Mouse (Mus musculus) layer of hippocampus, adult 9-11 months (tissue): ENCODE measurements around the gene Sf3a1.

Source experiments
- DNase-seq: peaks from one replicate; pipeline ENCODE4 v3.0.0; 2022

Sf3a1 gene

GRCm38 (mm10) chr11:4187318-4187700 is 27.2 kb downstream of the Sf3a1 start:
- DNase-seq, result no peak

- DNase-seq, result no peak
These were observed 29.0 kb downstream of the Sf3a1 start for GRCm38 (mm10) chr11:4189182-4189581.

GRCm38 (mm10) chr11:4190677-4191076 is 30.5 kb downstream of the Sf3a1 start:
- no peak for DNase-seq

DNA sequence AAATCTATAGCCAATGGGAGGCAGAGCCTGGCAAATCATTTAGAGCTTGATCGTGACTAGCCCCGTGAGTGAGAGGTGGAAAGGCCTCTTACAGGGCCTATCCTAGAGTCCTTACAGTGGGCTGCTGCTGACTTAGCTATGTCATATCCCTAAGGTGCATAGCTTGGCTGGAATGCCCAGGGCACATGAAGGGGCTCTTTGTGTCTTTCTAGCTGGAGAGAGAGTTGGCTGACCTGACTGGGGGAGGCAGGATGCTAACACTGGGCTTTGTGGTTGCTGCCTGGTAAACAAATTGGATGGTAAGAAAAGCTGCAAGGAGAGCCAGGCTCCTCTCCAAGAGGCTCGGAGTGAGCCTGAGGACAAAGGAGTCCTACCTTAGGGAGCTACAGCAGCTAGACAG is 32.6 kb downstream of the Sf3a1 start:
- DNase-seq, result no peak

DNA sequence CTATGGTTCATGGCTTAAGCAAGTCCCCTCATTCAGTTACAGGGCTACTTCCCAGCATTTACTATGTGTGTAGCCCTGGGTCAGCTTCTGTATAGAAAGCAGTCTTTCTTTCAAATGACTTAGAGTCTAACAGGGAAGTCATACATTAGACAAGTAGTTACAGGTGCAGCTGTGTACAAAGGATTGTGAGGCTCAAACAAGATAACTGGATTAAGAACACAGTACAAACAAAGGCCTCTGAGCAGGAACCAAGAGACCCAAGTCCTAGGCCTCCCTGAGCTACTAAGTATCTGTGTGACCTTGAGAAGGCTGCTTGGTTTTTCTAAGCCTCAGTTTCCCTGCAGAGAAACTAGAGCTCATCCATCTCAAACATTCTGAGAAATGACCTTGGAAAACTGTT is 33.3 kb downstream of the Sf3a1 start:
- no peak for DNase-seq

- DNase-seq, result peak; percentile 65
These were observed 35.5 kb downstream of the Sf3a1 start for GRCm38 (mm10) chr11:4195597-4196031.

DNA sequence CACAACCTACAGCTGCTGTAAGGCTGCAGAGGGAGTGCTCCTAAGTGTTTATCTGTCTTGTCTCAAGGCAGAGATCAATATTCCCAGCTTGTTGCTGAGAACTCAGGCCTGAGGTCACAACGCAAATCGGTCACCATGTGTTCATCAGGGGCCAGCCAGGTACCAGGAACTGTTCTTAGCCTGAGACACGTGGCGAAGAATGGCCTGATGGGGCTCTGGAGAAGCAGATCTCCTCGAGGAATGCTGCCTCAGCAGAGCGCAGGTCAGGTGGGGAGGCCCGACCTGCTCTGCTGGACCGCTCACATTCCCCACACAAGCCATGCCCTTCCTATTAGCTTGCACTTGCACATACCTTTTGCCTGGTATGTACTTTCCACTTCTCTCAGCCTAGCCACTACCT is 36.5 kb downstream of the Sf3a1 start:
- DNase-seq, result no peak

GRCm38 (mm10) chr11:4197691-4198090 is 37.5 kb downstream of the Sf3a1 start:
- DNase-seq, result no peak

DNA sequence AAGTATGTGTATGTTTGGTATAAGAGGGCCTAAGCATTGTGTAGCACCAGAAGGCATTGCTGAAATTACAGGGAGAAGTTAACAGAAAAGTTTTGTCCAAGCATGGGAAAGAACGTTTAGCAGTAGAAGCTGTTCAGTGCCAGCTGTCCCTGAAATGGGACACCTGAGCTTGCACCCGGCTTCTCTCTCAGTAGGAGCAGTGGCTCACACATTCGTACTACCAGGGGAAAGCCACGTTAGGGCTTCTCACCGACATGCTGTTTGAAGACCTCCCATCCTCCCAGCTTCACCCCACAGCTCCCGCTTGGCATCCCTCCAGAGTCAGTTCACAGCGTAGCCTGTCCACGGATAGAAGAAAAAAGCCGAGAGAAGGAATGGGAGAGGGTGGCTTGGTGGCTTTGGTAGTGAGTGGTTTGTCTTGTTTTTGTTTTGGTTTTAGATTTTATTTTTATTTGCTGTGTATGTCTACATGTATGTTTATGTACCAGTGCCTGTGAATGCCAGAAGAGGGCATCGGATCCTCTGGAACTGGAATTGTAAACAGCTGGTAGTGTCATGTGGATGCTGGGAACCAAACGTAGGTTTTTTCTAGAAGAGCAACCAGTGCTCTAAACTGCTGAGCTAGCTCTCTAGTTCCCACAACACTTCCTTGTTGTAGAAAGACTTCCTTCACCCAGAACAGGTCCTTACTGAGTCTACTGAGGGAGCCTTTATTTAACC is 42.0 kb downstream of the Sf3a1 start:
- peak; percentile 50 for DNase-seq

DNA sequence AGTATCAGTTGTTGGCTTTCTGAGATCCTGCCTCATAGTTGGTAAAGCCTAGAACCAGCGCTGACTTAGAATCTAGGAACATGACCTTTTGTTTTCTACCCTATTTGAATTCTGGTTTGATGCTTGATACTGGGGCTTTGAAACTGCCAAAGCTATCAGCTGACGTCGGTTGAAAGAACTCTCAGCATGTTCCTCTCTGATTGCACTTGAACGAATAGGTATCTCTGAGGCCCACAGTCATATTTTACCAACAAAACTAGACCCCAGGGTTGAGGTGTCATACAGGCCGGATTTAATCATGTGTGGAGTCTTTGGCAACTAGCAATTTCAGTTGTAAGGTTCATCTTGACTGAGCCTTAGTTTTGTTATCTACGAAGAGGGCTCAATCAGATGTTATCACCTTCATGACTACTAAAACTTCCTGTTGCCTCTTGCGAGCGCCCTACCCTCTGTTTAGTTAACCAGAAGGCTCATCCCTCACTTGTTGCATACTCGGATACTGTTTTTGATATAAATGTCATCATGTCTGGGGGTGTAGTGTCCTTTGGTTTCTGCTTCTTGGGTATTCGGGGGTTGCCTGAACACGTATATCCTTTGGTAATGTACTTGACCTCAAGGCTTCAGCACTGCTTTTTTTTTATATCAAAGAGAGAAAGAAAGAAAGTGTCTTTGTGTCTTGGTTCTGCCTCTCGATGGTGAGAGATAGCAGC is 43.0 kb downstream of the Sf3a1 start:
- DNase-seq, result no peak

GRCm38 (mm10) chr11:4203705-4204074 is 43.5 kb downstream of the Sf3a1 start:
- DNase-seq, result no peak

- DNase-seq, result no peak
These were observed 45.0 kb downstream of the Sf3a1 start for GRCm38 (mm10) chr11:4205097-4205655.

GRCm38 (mm10) chr11:4205951-4206350 is 45.8 kb downstream of the Sf3a1 start:
- no peak for DNase-seq

- no peak for DNase-seq
These were observed 46.4 kb downstream of the Sf3a1 start for GRCm38 (mm10) chr11:4206563-4206962.

- no peak for DNase-seq
These were observed 47.5 kb downstream of the Sf3a1 start for GRCm38 (mm10) chr11:4207655-4208054.

DNA sequence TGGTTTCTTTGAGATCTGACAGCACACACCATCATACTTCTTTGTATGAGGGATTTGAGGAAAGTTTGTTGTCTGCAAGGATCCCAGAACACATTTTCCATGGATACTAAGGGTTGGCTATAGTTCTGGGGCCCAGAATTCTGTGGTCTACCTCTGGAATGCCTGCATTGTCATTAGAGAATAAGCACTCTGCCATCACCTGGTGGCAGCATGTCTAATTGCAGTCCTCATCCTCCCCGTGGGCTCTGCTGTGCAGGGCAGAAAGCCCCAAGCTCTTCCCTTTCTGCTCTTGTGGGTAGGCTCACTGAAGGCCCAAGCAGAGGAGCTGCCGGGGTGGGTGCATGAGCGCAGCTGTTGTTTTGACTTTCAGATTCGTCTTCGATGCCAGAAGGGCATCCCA is 49.4 kb downstream of the Sf3a1 start:
- no peak for DNase-seq

GRCm38 (mm10) chr11:4210786-4211185 is 50.6 kb downstream of the Sf3a1 start:
- DNase-seq, result no peak

DNA sequence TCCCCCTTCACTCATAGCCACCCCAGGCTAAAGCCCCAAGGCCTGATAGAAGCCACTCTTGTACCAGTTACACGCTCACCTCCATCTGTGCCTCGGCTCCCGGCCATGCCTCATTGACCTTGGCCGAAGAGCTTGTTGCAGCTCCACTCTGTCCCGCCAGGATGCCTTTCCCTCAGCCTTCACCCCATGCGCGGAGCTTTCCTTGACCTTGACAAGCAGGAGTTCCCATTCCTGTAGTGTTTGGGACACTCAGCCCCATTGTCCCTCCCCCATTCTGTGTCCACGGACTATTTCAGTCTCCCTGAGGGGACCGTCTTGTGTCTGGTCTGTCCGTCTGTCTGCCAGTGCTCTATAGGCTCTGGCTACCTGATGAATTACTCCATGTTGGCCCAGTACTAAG is 53.0 kb downstream of the Sf3a1 start:
- DNase-seq, result no peak

DNA sequence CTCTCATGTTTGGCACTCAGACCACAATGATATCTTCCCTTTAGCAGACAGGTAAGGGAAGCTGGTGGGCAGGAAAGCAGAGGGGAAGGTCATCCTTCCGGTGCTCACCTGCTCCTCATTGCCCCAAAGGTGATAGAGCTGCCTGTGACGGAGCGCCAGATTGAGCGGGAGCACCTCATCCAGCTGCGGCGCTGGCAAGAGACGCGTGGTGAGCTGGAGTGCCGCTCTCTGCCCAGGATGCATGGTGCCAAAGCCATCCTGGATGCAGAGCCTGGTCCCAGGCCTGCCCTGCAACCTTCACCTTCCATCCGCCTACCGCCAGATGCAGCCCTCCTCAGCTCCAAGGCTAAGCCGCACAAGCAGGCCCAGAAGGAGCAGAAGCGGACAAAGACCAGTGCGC is 54.4 kb downstream of the Sf3a1 start:
- no peak for DNase-seq

DNA sequence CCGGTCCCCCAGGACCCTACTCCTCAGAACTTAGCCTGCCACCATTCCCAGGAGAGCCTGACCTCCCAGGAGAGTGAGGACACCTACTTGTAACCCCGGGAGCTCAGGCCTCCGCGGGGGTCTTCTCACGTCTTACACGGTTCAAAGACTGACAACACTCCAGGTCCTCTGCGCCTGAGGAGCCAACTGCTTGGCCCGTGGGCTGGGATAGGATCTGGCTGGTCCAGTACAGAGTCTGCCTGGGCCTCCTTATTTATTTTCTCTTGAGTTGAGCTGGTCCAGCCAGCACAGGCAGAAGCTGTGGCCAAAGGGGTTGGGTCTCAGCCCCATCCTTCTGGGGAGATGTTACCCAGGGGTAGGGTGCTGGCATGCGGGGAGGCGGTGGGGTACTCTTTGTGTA is 54.9 kb downstream of the Sf3a1 start:
- DNase-seq, result no peak

DNA sequence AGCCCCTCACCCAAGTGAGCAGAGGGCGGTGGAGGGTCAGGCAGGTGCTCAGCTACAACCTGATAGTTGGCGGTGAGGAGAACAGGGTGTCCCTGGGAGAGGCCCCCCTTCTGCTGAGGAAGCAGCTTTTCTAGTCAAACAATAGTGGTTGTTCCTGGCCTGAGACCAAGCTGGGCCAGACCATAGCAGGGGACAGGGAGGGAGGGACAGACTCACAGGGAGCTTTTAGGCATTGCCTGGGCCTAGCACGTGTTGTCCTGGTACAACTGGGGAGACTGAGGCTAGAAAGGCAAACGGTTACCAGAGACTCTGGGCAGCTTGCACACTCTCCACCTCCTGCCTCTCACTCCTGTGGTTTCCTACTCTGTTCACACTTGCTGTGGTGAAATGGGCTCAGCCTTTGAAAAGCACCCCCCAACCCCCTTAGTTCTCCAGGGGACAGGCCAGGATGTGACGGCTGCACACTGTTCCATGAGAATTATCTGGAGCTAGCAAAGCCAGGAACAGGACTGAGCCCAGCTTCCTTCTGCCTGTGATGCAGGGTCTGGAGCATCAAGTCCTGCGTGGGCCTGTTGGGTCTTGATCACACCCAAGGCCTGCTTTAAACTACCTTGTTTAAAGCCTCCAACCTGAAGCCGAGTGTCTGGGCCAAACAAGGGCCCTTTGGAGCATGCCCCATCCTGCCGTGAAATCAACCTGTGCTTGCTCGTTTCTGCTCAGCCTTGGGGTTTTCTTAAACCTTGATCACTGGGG is 56.3 kb downstream of the Sf3a1 start:
- no peak for DNase-seq

- DNase-seq, result peak; percentile 81
These were observed 57.9 kb downstream of the Sf3a1 start, which contains the start of gene Castor1 for GRCm38 (mm10) chr11:4217914-4218629. TSS of gene Castor1 (plus strand) at chr11:4218225.

- DNase-seq, result no peak
These were observed 58.5 kb downstream of the Sf3a1 start for GRCm38 (mm10) chr11:4218637-4219036.
